1 mouse cellular context compared by ENCODE assay signal in the genomic region with DNA sequence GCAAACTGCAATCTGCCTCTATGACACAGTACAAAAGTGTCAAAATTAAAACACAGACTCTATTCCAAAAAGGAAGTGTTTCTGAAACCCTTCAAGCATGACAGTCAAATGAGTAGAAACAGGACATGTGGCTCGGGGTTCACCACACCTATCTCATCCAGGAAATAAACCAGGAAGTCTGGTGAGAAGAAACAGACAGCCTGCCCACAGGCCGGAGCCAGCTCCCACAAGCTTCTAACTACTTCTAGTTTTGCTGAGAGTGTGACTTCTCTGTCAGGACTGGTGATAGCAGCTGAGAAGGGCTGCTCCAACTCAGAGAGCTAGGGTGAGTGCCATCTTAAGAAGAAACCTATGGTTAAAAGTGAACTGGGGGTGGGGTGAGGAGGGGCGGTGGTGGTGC.
TF ChIP-seq lines count a peak whose summit lies in the region.

No protein-coding gene starts in this region.

TF ChIP-seq in MEL, 35 proteins besides CTCF, POLR2A, EP300 and RAD21 (continued from another document):
- TF ChIP-seq TBP (IDR thresholded peaks at IDR 0.05; ENCODE audit: low read depth, low read length) (no peak), CHD2 (IDR thresholded peaks at IDR 0.05; ENCODE audit: low read length) (no peak), BHLHE40 (IDR thresholded peaks at IDR 0.05; ENCODE audit: borderline replicate concordance, low read depth, low read length) (no peak), SMC3 (IDR thresholded peaks at IDR 0.05; ENCODE audit: low read depth, low read length) (no peak), GABPA (IDR thresholded peaks at IDR 0.05; ENCODE audit: low read depth, low read length) (no peak)
TF ChIP-seq in MEL: peak in this region for 4.
